Mouse (Mus musculus) layer of hippocampus, postnatal 10 days (tissue): ENCODE results near the gene Omg. TPM values are rescaled to one million over a fixed set of nuclear protein-coding genes. Genes with fewer than 3 reads are reported as not detected.

Experiments used
- DNase-seq, 2 experiments: peaks; one replicate each; pipeline ENCODE4 v3.0.0; 2021; ENCODE audit warnings: low spot score in 2 of 2
- long read RNA-seq: library from polyadenylated mRNA; stranded (forward); transcript quantifications from one replicate; pipeline ENCODE4 v2.0.0, GENCODE M21; 2023
- total RNA-seq, 2 experiments: library from RNA; stranded (reverse); gene quantifications; 2 replicates each; pipeline ENCODE4 v1.2.3; 2021

Omg gene
- 10 to 100 TPM; 54.2 to 60.6 TPM for total RNA-seq
- long read RNA-seq, transcript Omg-201 (2 exons, 2,228 nt), result major isoform, 46 of 51 reads
- long read RNA-seq, partial matches to known transcripts, result 0 of 51 reads
- long read RNA-seq, other reads (novel, unspliced or antisense), result 5 of 51 reads

DNA sequence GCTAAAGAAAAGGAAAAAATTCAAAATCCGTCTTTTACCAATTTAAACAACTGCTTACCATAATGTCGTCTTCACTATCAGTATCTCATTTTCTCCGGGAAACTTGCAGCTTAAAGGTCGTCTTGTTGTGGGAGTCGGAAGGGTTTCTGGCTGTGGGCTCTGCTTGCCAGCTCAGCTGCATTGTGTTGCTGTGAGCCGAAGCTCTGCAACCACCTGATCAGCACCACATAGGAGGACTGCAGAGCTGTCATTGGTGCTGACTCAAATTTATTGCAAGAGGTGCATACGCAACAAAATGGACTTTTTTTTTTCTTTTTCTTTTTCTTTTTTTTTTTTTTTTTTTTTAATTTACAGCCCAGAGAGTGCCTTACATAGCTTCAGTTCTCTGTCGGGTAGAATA, at the start of gene Omg:
Gene Omg, minus strand, starts transcription at position 240 of the 400 bp plus-strand sequence.
- DNase-seq, result peak; percentile 52 to 62

DNA sequence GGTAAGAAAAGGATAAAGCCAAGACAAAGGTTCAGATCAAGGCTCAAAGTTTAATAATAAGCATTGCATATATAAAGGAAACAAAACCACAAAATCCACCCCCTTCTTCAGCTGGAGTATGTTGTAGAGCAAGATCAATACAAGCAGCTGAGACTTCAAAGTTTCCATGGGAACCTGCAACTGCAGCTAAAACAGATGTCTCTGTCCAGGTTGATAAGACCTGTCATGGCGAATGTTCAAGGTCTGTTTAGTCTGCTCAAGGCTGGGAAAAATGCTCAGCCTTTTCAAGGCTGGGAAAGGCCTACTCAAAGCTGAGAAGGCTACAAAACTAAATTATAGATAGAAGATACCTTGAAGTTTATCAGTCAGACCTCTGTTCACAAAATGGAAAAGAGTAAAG, 48.7 kb upstream of the Omg start:
- no peak for DNase-seq

DNA sequence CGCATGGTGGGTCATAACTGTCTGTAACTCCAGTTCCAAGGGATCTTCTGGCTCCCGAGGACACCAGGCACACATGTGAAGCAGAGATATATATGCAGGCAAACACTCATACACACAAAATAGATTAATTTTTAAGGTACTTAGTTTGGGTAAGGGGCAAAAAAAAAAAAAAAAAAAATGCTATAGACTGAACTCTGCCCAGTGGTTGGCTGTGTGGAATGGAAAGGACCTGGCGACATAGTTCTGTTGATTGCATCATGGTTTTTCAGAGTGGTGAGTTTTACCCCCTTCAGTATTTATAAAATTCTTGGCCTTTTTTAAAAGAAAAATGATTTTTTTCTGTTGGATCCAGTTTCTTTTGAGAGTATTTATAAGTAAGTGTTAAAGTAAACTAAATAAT, 32.4 kb upstream of the Omg start:
- no peak for DNase-seq

DNA sequence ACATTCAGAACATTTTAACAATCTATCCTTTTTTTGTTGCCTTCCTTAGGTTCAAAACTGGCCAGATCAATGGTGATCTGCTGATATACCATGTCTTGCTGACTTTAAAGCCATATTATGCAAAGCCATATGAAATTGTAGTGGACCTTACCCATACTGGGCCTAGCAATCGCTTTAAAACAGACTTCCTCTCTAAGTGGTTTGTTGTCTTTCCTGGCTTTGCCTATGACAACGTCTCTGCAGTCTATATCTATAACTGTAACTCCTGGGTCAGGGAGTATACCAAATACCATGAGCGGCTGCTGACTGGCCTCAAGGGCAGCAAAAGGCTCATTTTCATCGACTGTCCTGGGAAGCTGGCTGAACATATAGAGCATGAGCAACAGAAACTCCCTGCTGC, 31.7 kb upstream of the Omg start:
- no peak for DNase-seq

DNA sequence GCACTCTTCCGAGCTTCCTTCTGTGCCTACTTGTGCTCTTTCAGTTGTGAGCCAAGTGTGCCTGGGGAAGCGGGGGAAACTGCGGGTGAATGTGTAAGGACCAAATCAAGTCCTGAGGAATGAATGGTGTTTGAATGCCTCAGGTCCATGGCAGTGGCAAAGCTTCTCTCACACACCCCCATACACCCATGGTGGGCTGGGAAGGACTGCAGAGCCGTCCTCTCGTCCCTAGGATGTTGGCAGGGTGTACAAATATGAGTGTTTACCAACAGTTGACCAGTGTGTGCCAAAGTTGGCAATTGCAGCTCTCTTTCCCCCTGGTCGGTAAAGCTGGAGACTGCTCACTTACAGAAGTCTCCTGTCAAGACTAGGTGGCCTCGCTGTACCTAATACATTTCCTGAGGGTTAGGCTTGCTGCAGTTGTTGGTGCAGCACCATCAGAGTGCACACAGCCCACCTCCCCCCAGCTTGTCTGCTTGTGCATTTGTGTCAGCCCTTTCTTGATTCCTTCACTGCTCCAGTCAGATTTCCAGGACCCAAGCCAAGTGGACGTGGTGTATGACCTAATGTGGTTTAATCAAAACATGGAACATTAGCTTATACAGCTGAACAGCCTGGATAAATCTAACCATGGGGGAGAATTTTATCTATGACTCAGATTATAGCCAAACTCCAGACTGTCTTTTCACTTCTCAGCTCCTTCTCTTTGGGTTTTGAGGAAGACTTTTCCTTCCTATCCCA, 30.2 kb upstream of the Omg start:
- peak in 1 of 2 experiments; percentile 21 for DNase-seq

DNA sequence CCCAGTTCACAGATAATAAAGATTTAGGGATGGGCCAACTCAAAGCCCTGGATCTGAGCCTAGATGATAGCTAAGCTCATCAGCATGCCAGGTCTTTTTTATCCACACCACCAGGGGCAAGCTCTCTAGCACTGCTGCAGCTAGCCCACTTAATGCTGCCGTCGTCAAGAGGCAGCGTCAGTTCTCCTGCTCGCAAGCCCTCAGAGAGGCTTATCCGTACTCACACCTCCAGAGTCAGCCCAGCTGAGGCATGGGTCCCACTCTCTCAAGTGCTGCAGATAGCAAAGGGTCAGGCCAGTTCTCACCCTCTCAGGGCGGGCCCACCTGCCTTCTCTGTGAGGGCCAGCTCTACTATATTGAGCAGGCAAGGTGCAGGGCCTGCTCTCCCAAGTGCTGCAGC, 29.4 kb upstream of the Omg start:
- no peak for DNase-seq

DNA sequence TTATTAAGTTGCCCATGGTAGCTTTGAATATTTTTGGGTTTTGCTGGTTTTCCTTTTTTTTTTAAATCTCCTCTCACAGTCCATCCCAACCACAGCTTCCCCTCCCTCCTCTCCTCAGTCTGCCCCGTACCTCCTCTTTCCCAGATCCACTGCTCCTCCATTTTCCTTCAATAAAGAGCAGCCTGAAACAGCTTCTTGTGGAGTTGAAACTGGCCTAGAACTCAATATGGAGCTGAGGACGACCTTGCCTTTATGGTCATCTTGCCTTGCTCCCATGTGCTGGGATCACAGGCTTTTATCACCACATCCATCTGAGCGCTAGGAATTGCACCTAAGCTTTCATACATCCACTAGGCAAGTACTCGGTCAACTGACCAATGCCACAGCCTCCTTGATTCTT, 27.6 kb upstream of the Omg start:
- DNase-seq, result no peak

DNA sequence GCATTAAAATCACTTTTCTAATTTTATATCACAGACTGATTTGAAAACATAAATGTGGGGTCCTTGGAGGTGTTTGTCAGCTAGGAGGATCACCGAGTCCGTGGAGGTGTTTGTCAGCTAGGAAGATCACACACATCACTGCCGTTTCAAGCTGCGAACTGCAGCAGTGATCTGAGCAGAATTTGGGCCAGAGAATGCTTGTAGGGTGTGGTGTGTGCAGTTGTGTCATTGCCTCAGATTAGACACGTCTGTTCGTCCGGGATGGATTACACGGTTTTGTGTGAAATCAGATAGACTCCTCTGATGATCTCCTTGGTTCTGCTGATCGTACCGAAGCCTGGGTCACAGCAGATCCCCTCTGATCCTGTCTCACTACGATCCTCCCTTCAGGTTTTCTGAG, 26.9 kb upstream of the Omg start:
- no peak for DNase-seq

DNA sequence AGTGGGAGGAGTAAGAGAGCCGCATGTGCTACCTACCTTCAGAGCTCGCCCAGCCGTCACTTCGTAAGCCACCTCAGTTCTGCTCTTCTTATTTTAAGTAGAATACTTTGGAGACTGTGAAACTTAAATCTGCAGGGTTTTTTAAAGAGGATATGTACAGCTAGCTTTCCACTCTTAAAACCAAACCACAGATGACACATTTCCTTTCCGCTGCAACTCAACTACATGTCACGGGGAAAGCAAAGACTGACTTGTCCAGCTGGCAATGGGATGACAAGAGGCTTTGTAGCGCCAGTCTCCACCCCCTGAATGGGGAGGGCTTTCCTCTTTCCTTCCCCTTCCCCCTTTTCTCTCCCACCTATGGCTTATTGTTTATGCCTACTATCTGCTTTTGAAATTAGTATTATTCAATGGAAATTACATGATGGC, 26.5 kb upstream of the Omg start, which contains the start of the genes Evi2 and Evi2a:
Gene Evi2, minus strand, starts transcription at position 257 of the 429 bp plus-strand sequence.
Gene Evi2a, minus strand, starts transcription at position 277 of the 429 bp plus-strand sequence.
- no peak for DNase-seq

DNA sequence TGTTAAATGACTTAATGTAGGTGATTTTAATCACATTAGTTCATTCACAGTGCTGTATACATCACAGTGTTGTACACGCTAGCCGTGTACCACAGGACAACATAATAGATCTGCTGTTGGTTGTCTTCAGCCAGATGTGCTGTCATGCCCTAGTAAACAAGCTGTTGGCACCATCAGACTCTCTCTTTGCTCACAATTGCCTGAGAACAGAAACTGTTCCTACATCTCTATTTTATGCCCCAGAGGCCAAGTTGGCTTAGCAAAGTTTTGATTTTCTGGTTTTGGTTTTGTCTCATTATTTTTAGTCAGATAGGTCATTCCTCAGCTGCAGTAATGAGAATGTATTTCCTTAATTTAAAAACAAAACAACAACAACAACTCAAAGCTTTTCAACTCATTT, 25.9 kb upstream of the Omg start:
- no peak for DNase-seq

DNA sequence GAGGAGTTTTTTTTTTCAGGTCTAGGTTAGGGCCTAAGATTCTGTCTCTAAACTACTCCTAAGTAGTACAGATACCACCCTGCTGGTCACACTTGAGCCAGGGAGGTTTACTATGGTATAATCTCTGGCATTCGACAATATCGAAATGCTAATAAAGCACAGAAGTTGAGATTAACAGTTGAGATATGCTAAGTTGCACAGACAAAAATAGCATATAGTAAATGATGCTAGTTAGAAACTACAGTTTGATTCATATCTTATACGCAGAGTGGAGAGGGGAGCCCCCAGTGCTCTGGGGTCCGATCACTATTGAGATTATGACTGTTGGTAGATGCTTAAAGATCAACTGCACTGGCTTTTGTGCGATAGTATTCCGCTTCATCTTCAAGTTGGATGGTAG, 25.3 kb upstream of the Omg start:
- DNase-seq, result no peak

DNA sequence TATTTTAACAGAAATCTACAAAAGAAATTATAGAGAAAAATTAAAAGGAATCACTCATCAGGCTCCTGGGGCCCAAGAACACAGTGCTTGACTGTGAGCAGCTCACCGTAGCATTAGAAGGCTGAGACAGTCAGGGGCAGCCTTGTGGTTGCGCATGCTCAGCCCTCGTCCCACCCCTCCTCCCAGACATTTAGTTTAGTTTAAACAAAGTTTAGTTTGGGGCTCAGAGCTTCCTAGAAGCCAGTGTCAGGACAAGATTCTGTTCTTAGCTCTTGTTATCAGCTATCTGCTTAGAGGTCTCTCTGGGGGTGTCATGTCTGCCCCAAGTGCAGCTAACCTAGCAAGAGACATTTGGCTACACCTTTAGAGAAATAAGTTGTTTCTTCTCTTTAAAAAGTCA, 24.7 kb upstream of the Omg start:
- no peak for DNase-seq

DNA sequence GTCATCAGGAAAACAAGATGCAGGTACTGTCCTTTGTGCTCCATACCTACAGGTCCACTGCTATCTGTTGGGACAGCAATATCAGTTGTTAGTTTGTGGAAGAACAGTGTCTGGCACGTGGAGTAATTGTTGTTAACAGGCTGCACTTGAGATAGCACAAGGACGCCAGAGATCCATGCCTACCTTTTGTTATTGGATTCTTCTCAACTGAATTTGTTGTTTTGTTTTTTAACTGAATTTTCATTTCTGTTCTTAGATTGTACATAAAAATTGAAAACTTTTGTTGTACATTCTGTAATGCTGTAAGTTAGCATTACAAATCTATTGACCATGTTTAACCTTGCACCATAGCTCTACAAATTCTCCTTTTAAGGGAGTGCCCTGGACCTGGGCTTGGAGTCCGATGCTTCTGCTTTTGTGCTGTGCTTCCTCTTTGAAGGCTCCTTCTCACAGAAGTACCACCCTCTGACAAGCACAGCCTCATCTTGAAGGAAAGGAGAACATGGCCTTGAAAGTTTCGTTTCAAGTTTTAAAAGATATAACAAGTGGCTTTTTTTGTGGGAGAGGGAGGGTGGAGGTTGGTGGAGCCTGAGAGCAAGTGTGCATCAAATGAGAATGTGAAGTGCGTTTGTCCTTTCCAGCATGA, 24.0 kb upstream of the Omg start:
- DNase-seq, result no peak

DNA sequence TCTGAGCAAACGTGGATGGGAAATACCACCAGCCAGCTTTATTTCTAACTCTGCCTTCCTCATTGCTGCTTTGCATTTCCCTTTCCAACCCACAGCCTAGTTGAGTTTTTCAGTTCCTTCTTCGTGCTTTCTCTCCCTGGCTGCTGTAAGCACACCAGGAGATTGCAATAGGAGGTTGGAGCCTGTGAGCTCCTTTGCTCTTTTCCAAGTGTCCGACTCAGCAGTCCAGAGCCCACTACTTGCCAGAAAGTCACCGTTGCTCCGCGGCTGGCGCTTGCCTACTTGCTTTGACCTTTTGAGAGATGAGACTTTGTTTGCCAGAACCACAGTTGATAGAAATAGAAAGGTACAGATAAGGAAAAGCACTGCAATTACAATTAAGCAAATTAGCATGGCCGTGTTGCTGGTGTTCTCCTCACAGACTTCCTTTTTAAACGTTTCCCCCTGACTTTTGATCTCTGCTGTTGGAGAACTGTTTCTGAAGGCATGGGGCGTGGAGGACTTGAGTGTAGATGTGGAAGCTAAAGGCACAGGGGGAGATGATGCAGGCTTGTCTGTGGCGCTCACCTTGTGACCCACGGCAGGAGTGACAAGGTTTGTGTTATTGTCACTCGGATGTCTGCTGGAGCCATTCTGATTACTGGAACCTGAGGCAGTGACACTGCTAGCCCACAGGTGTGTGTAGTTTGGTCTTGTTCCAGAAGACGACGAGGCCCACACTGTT, 23.3 kb upstream of the Omg start:
- peak in 1 of 2 experiments; percentile 17 for DNase-seq

DNA sequence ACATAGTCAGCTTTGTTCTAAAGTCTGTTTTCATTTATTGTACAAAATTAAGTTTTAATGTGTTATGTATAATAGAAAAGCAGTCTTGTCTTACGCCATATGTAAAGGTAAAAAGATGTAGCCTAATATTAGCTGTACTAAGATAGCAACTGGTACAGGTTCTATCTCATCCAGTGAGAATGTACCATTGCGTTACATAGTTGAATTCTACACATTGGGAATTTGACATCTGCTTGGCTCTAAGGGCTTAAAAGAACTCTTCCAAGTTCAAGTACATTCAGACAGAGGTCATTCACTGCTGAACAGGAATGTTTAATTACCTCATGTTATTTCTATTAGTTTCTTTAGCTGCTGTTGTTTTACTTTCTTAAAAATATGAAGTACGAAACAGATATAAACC, 22.7 kb upstream of the Omg start:
- DNase-seq, result no peak

DNA sequence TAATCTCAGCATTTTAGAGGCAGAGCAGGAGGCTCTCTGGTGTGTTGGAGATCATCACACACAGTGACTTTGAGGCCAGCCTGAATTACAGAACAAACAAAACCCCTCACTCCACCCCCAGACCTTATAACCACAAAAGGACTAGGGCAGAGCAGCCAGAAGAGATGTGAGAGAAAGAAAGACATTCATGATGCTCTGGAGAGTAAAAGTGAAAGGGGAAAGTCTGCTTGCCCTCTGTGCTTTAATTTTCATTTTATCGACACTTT, 20.4 kb upstream of the Omg start:
- no peak for DNase-seq

DNA sequence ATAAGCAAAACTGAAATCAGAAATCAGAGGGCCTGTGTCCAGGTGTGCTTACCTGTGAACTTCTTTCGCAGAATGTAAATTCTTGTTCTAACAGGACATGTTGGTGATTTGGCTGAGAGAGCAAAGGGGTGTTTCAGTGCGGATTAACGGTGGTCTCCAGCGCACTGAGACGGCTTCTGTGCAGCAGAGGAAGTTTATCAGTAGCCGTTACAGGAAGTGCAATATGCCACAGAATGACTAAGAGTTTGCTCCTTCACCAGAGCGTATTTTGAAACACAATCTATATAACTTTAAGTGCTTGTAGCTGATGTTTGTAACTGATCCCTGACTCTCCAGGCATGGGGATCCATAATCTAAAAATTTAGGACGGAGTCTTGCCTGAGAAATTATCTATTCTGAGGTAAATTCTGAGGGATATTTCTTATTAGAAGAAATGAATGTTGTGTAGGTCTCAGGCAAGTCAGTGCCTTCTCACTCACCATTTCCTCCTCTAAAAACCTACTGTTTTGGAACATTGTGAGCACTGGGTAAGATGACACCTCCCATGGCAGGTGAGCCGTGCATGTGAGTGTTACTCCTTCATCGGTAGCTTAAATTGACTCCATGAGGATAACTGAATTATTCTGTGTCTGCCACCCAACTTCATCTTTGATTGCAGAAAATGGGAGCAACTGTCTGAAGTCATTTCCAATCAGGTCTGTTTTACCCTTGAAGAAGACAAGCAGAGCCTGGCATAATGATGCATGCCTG, 19.9 kb upstream of the Omg start, which contains the start of gene Evi2b:
Gene Evi2b, minus strand, starts transcription at position 203 of the 750 bp plus-strand sequence.
- no peak for DNase-seq

DNA sequence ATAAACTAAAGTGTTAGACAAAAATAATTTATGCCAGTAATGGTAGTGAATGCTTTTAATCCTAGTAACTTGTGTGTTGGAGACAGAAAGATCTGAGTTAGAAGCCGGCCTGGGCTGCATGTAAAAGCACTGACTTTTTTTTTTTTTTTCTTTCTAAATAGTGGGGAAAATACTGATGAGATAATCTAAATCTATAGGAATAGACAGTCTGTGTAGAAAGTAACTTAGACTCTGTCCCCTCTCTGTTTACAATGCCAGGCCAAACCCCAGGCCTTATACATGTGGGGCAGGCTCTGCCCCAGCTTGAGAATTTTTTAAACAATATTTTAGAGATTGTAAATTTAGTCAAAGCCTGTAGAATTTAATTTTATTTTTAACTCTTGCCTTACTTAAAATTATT, 19.1 kb upstream of the Omg start:
- DNase-seq, result no peak

DNA sequence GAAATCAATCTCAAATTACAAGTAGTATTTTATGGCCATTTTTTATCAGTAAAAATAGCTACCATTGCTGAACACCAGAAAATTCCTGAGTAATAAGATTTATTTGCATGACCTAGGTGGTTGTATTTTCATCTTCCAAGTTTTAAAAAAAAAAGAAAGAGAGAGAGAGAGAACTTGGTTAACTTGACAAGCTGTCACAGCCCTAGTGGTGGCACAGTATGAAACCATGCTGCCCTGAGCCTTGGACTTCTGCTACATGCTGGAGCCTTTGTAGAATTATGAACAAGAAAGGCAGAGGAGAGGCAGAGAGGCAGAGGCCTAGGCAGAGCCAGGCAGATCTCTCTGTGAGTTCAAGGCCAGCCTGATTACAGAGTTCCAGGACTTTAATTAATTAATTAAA, 18.0 kb upstream of the Omg start:
- no peak for DNase-seq

DNA sequence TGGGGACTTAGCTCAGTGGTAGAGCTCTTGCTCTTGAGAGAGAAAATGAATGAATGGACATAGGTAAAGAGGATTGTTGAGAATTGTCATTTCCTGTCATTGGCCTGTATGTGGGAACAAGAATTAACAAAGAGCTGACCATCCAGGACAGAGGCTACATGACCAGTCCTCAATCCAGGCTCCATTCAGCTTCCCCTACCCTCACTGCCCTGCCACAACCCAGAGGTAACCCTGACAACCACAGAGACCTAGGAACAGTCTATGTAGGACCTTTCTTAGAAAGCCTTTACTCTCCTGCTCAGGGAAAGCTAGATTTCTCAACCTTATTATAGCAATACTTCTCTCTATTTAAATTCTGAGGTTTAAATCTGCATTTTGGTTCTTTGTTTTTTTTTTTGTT, 16.9 kb upstream of the Omg start:
- DNase-seq, result no peak

DNA sequence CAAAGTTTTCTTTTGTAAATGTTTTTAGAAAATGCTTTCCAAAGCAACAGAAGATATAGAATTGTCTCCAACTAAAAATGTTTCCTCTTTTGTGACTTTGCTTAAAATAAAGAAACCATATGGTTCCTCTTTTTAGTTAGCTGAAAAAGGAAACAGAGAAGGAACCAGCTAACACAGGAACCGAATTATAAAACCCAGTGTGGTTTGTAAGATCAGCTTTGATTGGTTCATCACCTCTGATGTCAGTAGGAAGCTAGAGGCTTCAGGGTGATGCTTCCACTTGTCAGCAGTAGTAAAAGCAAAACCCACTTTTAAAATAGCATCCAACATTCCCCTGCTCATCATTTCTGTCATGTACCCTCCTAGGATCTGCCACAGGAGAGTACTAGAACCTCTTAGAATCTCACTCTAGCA, 16.0 kb upstream of the Omg start:
- DNase-seq, result no peak
